Mouse (Mus musculus) bone marrow, adult 2 months (tissue): ENCODE results near the gene 2610528A11Rik.

Experiments used
- CTCF ChIP-seq: fragments of 200-500 bp; IDR thresholded peaks from 2 replicates; pipeline ENCODE4 v1.5.1; 2011; ENCODE audit warnings: low read length, control low read depth; ENCODE audit not compliant: control insufficient read depth, insufficient read depth
- POLR2A ChIP-seq: fragments of 200-500 bp; IDR thresholded peaks from 2 replicates; pipeline ENCODE4 v1.6.1; 2011; ENCODE audit warnings: low read depth, mild to moderate bottlenecking, control low read depth, low read length, borderline replicate concordance; ENCODE audit not compliant: control insufficient read depth

GRCm38 (mm10) chr14:37104747-37105146 lies 9.1 kb downstream of the 2610528A11Rik start:
- TF ChIP-seq CTCF (no peak), POLR2A (no peak)
